Mouse (Mus musculus) spleen, adult 2 months (tissue): Measurements from ENCODE around the gene Gopc. TPM values are rescaled to one million over a fixed set of nuclear protein-coding genes. Genes with fewer than 3 reads are reported as not detected.

Experiments
- DNase-seq, 2 experiments: peaks; one replicate each; pipeline versions ENCODE4 v3.0.0 to v3.0.0-alpha.2; 2012 to 2021; ENCODE audit warnings: low spot score in 2 of 2, low read depth in 1 of 2
- H3K27ac ChIP-seq: fragments of 200-500 bp; 2 replicates; pipeline ENCODE4 v1.5.1; 2012; ENCODE audit warnings: low read length, inconsistent platforms; ENCODE audit not compliant: insufficient read depth
- H3K27me3 ChIP-seq: fragments of 200-500 bp; 2 replicates; pipeline ENCODE4 v1.6.1; 2012; ENCODE audit warnings: mild to moderate bottlenecking, moderate library complexity, low read length, inconsistent platforms; ENCODE audit not compliant: control insufficient read depth, insufficient read depth
- H3K36me3 ChIP-seq: fragments of 200-500 bp; 2 replicates; pipeline ENCODE4 v1.6.1; 2012; ENCODE audit warnings: mild to moderate bottlenecking, low read length, inconsistent platforms; ENCODE audit not compliant: control insufficient read depth, insufficient read depth
- H3K4me1 ChIP-seq: fragments of 200-500 bp; 2 replicates; pipeline ENCODE4 v1.6.1; 2011; ENCODE audit warnings: inconsistent platforms; ENCODE audit not compliant: control insufficient read depth, insufficient read depth, insufficient read length
- H3K4me3 ChIP-seq: fragments of 200-500 bp; 2 replicates; pipeline ENCODE4 v1.5.1; 2011; ENCODE audit warnings: mild to moderate bottlenecking, inconsistent platforms; ENCODE audit not compliant: insufficient read depth, insufficient read length; ENCODE audit errors: extremely low read depth
- CTCF ChIP-seq: fragments of 200-500 bp; IDR thresholded peaks from 2 replicates; pipeline ENCODE4 v1.5.1; 2011; ENCODE audit warnings: mild to moderate bottlenecking, inconsistent platforms; ENCODE audit not compliant: insufficient read depth, insufficient read length, insufficient replicate concordance; ENCODE audit errors: extremely low read depth
- POLR2A ChIP-seq: fragments of 200-500 bp; IDR thresholded peaks from 2 replicates; pipeline ENCODE4 v1.6.1; 2011; ENCODE audit warnings: low read depth, low read length, inconsistent platforms
- WGBS: fragments of 180-500 bp; shearing (Covaris S2); methylation state at CpG from one replicate; pipeline ENCODE4 v1.1.7; 2018; 5-methylcytosine and 5-hydroxymethylcytosine counted together
- polyA plus RNA-seq: library from polyadenylated mRNA; depleted of rRNA; stranded (reverse); fragments of >200 nt; gene quantifications from 2 replicates; pipeline ENCODE4 v1.2.3, GENCODE M21; 2012

Gopc gene
- polyA plus RNA-seq, 1 experiment: 4.6 TPM

DNA sequence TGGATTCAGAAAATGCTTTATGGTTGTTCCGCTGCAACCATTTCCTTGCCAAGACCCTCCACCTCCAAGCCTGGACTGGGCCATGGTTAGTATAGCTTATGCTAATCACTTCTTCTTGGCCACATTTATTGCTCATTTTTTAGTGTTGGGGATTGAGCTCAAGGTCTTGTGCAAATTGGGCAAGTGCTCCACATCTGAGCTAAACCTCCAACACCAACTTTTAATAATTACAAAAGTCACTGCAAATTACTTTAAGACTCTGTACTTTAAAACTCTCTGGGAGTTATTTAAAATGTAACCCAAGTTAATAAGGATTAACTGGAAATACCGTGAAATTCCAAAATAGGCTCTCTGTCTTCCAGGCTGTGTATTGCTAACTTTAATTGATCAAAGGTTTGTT is 25.6 kb upstream of the Gopc start:
- no peak for DNase-seq
- TF ChIP-seq POLR2A (no peak), CTCF (no peak)
- Histone ChIP-seq H3K4me1 (no peaks in the 10 kb centered on the region), H3K4me3 (no peak overlapping the region), H3K27me3 (no peaks in the 10 kb centered on the region), H3K27ac (no peak overlapping the region), H3K36me3 (no peaks in the 10 kb centered on the region)
- 90% methylated on average over 2 of the region's 2 CpGs for WGBS

GRCm38 (mm10) chr10:52405160-52405559 is 23.2 kb upstream of the Gopc start:
- no peak for TF ChIP-seq POLR2A
- TF ChIP-seq CTCF: no peak
- no peak overlapping the region for H3K4me3 ChIP-seq
- H3K4me1 ChIP-seq: no peaks in the 10 kb centered on the region
- no peaks in the 10 kb centered on the region for H3K36me3 ChIP-seq
- no peak overlapping the region for H3K27ac ChIP-seq
- WGBS: 91% methylated on average over 13 of the region's 13 CpGs
- no peak for DNase-seq
- no peaks in the 10 kb centered on the region for H3K27me3 ChIP-seq

DNA sequence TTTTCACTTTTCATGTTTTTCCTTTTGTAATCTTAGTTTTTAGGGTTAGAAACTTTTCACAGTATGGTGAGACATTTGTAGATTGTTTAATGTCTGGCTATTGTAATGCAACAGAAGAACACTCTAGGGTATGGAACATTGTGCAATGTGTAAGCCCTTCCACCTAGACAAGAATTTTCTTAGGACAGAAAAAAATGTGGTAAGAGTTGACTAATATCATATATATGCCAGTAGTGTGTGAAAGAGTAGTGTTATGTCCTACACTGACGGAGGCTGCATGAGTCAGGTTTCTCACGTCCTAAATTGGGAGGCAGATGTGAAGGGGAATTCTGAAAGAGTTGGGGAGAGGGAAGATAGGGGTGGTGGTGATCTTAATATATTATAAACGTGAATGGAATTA is 17.8 kb upstream of the Gopc start:
- Histone ChIP-seq H3K4me1 (no peaks in the 10 kb centered on the region), H3K4me3 (no peak overlapping the region), H3K27me3 (no peaks in the 10 kb centered on the region), H3K27ac (no peak overlapping the region), H3K36me3 (no peaks in the 10 kb centered on the region)
- no peak for DNase-seq
- 64% methylated on average over 3 of the region's 3 CpGs for WGBS
- TF ChIP-seq CTCF (no peak), POLR2A (no peak)

DNA sequence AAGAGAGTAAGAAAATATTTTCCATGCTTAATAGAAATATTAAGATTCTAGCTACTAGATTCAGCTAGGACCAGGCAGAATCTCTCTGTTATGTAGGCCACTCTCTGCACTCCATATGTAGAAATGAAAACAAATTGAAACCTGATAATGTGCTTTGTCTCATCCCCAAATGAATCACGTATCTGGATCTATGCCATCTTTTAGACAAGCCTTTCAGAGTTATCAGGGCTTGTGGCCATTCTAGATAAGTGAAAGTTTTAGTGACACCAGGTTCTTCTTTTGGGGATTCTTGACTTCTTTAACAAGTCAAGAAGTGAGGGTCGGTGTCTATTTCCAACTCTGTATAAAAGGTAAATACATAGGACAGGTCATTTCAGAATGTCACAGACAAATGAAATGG is 16.8 kb upstream of the Gopc start:
- DNase-seq: no peak
- no peak overlapping the region for H3K4me3 ChIP-seq
- no peak overlapping the region for H3K27ac ChIP-seq
- no peaks in the 10 kb centered on the region for H3K27me3 ChIP-seq
- no peaks in the 10 kb centered on the region for H3K4me1 ChIP-seq
- 81% methylated on average over 2 of the region's 2 CpGs for WGBS
- no peaks in the 10 kb centered on the region for H3K36me3 ChIP-seq
- no peak for TF ChIP-seq POLR2A
- no peak for TF ChIP-seq CTCF

GRCm38 (mm10) chr10:52396647-52397046 is 14.7 kb upstream of the Gopc start:
- Histone ChIP-seq H3K36me3 (no peaks in the 10 kb centered on the region), H3K27me3 (no peaks in the 10 kb centered on the region), H3K4me3 (no peak overlapping the region), H3K4me1 (no peaks in the 10 kb centered on the region), H3K27ac (no peak overlapping the region)
- DNase-seq: no peak
- TF ChIP-seq POLR2A (no peak), CTCF (no peak)
- 90% methylated on average over 3 of the region's 3 CpGs for WGBS

DNA sequence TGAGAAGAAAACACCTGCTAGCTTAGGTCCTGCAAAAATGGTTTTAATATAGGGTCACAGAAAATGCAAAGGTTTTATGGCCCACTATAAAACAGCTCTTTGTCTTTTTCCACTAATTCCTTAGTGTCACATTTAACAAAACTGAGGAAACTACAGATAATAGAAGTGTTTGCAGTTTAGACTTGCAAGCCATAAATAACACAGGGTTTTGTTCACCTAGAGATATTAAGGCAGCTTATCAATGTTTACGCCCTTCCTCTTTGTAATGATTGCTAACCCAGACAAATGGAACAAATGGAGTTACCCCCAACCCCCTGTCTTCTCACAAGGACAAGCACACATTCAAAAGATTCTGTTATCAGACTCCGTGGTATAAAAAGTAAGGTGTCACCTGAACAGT is 9.3 kb upstream of the Gopc start:
- Histone ChIP-seq H3K4me1 (no peaks in the 10 kb centered on the region), H3K27ac (no peak overlapping the region), H3K36me3 (no peaks in the 10 kb centered on the region), H3K27me3 (0 out of 2 replicates have a peak, but pooled peaks cover 3% of the 10 kb centered on the region), H3K4me3 (no peak overlapping the region)
- TF ChIP-seq POLR2A (no peak), CTCF (no peak)
- DNase-seq: no peak
- 92% methylated on average over 2 of the region's 2 CpGs for WGBS

DNA sequence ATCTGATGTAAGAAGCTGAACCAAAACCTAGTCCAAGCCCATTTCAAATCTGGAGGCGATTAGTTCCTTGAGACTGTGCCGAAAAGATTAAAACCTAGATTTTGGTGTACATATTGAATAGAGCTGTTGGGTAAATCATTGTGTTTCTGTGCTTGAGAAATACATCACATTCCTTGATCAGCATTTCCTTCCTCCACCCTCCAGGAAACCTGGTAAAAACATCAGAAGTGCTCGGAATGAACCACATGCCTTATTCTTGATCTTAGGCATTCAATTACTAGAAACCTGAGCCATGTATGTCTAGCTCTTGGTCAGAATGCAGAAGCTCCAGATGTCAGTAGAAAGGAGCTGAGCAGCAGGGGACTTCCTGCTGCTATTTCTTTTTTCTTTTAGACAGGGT is 7.5 kb upstream of the Gopc start:
- Histone ChIP-seq H3K4me1 (no peaks in the 10 kb centered on the region), H3K27me3 (0 out of 2 replicates have a peak, but pooled peaks cover 3% of the 10 kb centered on the region), H3K27ac (no peak overlapping the region), H3K4me3 (no peak overlapping the region), H3K36me3 (no peaks in the 10 kb centered on the region)
- TF ChIP-seq CTCF: no peak
- TF ChIP-seq POLR2A: no peak
- 71% methylated on average over 3 of the region's 3 CpGs for WGBS
- no peak for DNase-seq
